Comparison of ENCODE assay signal across 25 mouse cellular contexts in genomic region chr1:59037723-59038122, GRCm38 (mm10). TPM values are rescaled to one million over a fixed set of nuclear protein-coding genes. Genes with fewer than 3 reads are reported as not detected.
A peak's percentile ranks its signal among the peaks of the same experiment; 100 is the strongest.
DNase-seq lines count a peak whose midpoint lies in the region; ATAC-seq and TF ChIP-seq lines count a peak whose summit lies in the region.
"Had no signal": no experiment of that assay in that cellular context is flagged by ENCODE, and none has a peak within 500 bp of the region (broad histone marks: within the 10 kb centered on the region; RNA-seq: fewer than 3 reads in every experiment).

No protein-coding gene starts in this region.

- DNase-seq in hindbrain, postnatal 0 days (ENCODE audit: low spot score): peak; percentile 37
- no peak for DNase-seq in hindbrain, embryonic 11.5 days (ENCODE audit: low spot score)
- DNase-seq in neural tube, embryonic 10.5 days (ENCODE audit: extremely low spot score, low spot score): no peak
- DNase-seq in mesoderm, embryonic 11.5 days (ENCODE audit: low read depth, low spot score): peak; percentile 6
- no peak for DNase-seq in gastrocnemius, postnatal 10 days
- DNase-seq: adrenal gland, postnatal 14 days; cerebellum, adult 2 months; cerebellum, postnatal 10 days; heart, adult 18-20 months; heart, postnatal 10 days; heart, postnatal 4 days had no signal

- no peak overlapping the region for H3K27ac ChIP-seq in hindbrain, postnatal 0 days
- no peak overlapping the region for H3K27ac ChIP-seq in hindbrain, embryonic 11.5 days (ENCODE audit: low read depth, low read length)
- H3K27ac ChIP-seq in neural tube, embryonic 13.5 days (replicated peaks): no peak overlapping the region
- H3K27ac ChIP-seq: embryonic facial prominence, embryonic 15.5 days; forebrain, embryonic 10.5 days; heart, embryonic 10.5 days; hindbrain, embryonic 13.5 days had no signal

- TF ChIP-seq CTCF in hindbrain, postnatal 0 days (IDR thresholded peaks at IDR 0.05; ENCODE audit: low read depth): no peak

- ATAC-seq in hindbrain, postnatal 0 days: peak; percentile 61
- ATAC-seq in hindbrain, embryonic 11.5 days (ENCODE audit: low FRiP score): no peak
- ATAC-seq in neural tube, embryonic 13.5 days (ENCODE audit: low read depth): peak; percentile 59; the same call in 1 of the 2 replicates
- ATAC-seq: activated CD4-positive, CD25-positive, alpha-beta regulatory T cell, adult 4 months; Patski had no signal

- no peak overlapping the region for H3K4me3 ChIP-seq in hindbrain, postnatal 0 days (ENCODE audit: low read length)
- no peak overlapping the region for H3K4me3 ChIP-seq in hindbrain, embryonic 11.5 days (ENCODE audit: low read depth, low read length)
- H3K4me3 ChIP-seq in neural tube, embryonic 13.5 days: no peak overlapping the region
- H3K4me3 ChIP-seq: embryonic facial prominence, embryonic 15.5 days; erythroblast, embryonic 14.5 days; forebrain, embryonic 10.5 days; heart, embryonic 10.5 days; hindbrain, embryonic 13.5 days had no signal

- no peaks in the 10 kb centered on the region for H3K4me1 ChIP-seq in hindbrain, postnatal 0 days (ENCODE audit: insufficient read depth, low read length)
- H3K4me1 ChIP-seq in hindbrain, embryonic 11.5 days (replicated peaks; ENCODE audit: control insufficient read depth, insufficient read depth, low read length): no peaks in the 10 kb centered on the region
- H3K4me1 ChIP-seq in neural tube, embryonic 13.5 days (replicated peaks): no peaks in the 10 kb centered on the region
- H3K4me1 ChIP-seq: embryonic facial prominence, embryonic 15.5 days; forebrain, embryonic 10.5 days; heart, embryonic 10.5 days; hindbrain, embryonic 13.5 days had no signal

- H3K36me3 ChIP-seq in hindbrain, postnatal 0 days (ENCODE audit: insufficient read depth, low read length): no peaks in the 10 kb centered on the region
- no peaks in the 10 kb centered on the region for H3K36me3 ChIP-seq in hindbrain, embryonic 11.5 days (ENCODE audit: control insufficient read depth, insufficient read depth, low read length)
- H3K36me3 ChIP-seq in neural tube, embryonic 13.5 days: no peaks in the 10 kb centered on the region
- H3K36me3 ChIP-seq: embryonic facial prominence, embryonic 15.5 days; forebrain, embryonic 10.5 days; heart, embryonic 10.5 days; hindbrain, embryonic 13.5 days had no signal

- H3K27me3 ChIP-seq in hindbrain, postnatal 0 days (ENCODE audit: insufficient read depth, low read length): no peaks in the 10 kb centered on the region
- no peaks in the 10 kb centered on the region for H3K27me3 ChIP-seq in hindbrain, embryonic 11.5 days (ENCODE audit: control insufficient read depth, insufficient read depth, low read length)
- H3K27me3 ChIP-seq in neural tube, embryonic 13.5 days: no peaks in the 10 kb centered on the region
- H3K27me3 ChIP-seq: CH12.LX; embryonic facial prominence, embryonic 15.5 days; hindbrain, embryonic 13.5 days had no signal

- 69% methylated on average over 5 of the region's 5 CpGs for WGBS in hindbrain, postnatal 0 days
- 82% methylated on average over 5 of the region's 5 CpGs for WGBS in hindbrain, embryonic 11.5 days
- 44% methylated on average over 5 of the region's 5 CpGs for WGBS in neural tube, embryonic 13.5 days

- H3K9me3 ChIP-seq in hindbrain, postnatal 0 days (ENCODE audit: low read length): no peaks in the 10 kb centered on the region
- H3K9me3 ChIP-seq in hindbrain, embryonic 11.5 days (ENCODE audit: control insufficient read depth, low read length): no peaks in the 10 kb centered on the region
- H3K9me3 ChIP-seq in neural tube, embryonic 13.5 days: no peaks in the 10 kb centered on the region
- H3K9me3 ChIP-seq: embryonic facial prominence, embryonic 15.5 days; forebrain, embryonic 10.5 days; heart, embryonic 10.5 days; hindbrain, embryonic 13.5 days had no signal

- no peak overlapping the region for H3K4me2 ChIP-seq in hindbrain, postnatal 0 days (ENCODE audit: low read depth, low read length)
- no peak overlapping the region for H3K4me2 ChIP-seq in hindbrain, embryonic 11.5 days (replicated peaks; ENCODE audit: low read depth, low read length)
- H3K4me2 ChIP-seq in neural tube, embryonic 13.5 days: no peak overlapping the region
- H3K4me2 ChIP-seq: embryonic facial prominence, embryonic 15.5 days; hindbrain, embryonic 13.5 days had no signal

- no peak overlapping the region for H3K9ac ChIP-seq in hindbrain, postnatal 0 days (replicated peaks; ENCODE audit: low read length)
- no peak overlapping the region for H3K9ac ChIP-seq in hindbrain, embryonic 11.5 days (ENCODE audit: low read depth, low read length)
- H3K9ac ChIP-seq in neural tube, embryonic 13.5 days: no peak overlapping the region
- H3K9ac ChIP-seq: embryonic facial prominence, embryonic 15.5 days; hindbrain, embryonic 13.5 days had no signal

RNA-seq across cellular contexts. Expression of gene C2cd6, which starts 57.0 kb away (rescaled TPM):
- total RNA-seq in hindbrain, postnatal 0 days (2014; rRNA removed): not detected in 2 replicates
- not detected in 2 replicates for polyA plus RNA-seq in hindbrain, postnatal 0 days (2015; fragmentation: Nextera tagmentation; extraction: Ambion mirVana)
- polyA plus RNA-seq in hindbrain, embryonic 11.5 days (2014; fragmentation: Nextera tagmentation; extraction: Ambion mirVana): not detected in 2 replicates
- polyA plus RNA-seq in neural tube, embryonic 13.5 days (2015; fragmentation: Nextera tagmentation; extraction: Ambion mirVana): not detected in 2 replicates
- total RNA-seq in gastrocnemius, postnatal 10 days (2021): not detected
- total RNA-seq: adrenal gland, adult 18-20 months; adrenal gland, postnatal 14 days; CH12.LX; gastrocnemius, adult 8-10 months; gastrocnemius, postnatal 4 days; heart, adult 18-20 months; heart, postnatal 10 days; heart, postnatal 4 days had no signal
- polyA plus RNA-seq: cerebellum, adult 2 months; embryonic facial prominence, embryonic 11.5 days; embryonic facial prominence, embryonic 15.5 days; erythroblast, embryonic 14.5 days; heart, embryonic 10.5 days; heart, embryonic 14.5 days; hindbrain, embryonic 13.5 days; Patski had no signal

Comparison
In these comparisons a context has a peak if more than half of its experiments do, and no peak if none do; other contexts are left out.
1. DNase-seq: peak in hindbrain, postnatal 0 days (single experiment) and mesoderm, embryonic 11.5 days (single experiment); none in hindbrain, embryonic 11.5 days (single experiment), neural tube, embryonic 10.5 days (single experiment) and gastrocnemius, postnatal 10 days (single experiment).